Mouse (Mus musculus) forebrain, embryonic 16.5 days (tissue): ENCODE results near the gene B020004J07Rik. TPM values are rescaled to one million over a fixed set of nuclear protein-coding genes. Genes with fewer than 3 reads are reported as not detected.

Experiments
- polyA plus RNA-seq: library from polyadenylated mRNA; unstranded; fragments of >200 nt; fragmentation: Nextera tagmentation; extraction: Ambion mirVana; gene quantifications from 2 replicates; pipeline ENCODE4 v1.2.1, GENCODE M21; 2015

The B020004J07Rik gene
- polyA plus RNA-seq, 1 experiment from 2014 or later, result not detected

Other genes with a start within 250 kb of the B020004J07Rik start
- gene Leprot, start 196.3 kb downstream of the B020004J07Rik start, polyA plus RNA-seq, result 92.5 and 102 TPM in 2 replicates
- 4.9 TPM in 2 replicates for gene Lepr, start 126.6 kb downstream of the B020004J07Rik start, polyA plus RNA-seq
- not detected in 2 replicates for gene C130073F10Rik, start 49.8 kb upstream of the B020004J07Rik start, polyA plus RNA-seq
- not detected in 2 replicates for gene Gm12800, start 65.1 kb upstream of the B020004J07Rik start, polyA plus RNA-seq
- gene Gm12794, start 96.4 kb upstream of the B020004J07Rik start, polyA plus RNA-seq, result not detected in 2 replicates
- gene Gm12790, start 137.0 kb upstream of the B020004J07Rik start, polyA plus RNA-seq, result not detected in 2 replicates
- gene Gm12789, start 142.6 kb upstream of the B020004J07Rik start, polyA plus RNA-seq, result not detected in 2 replicates
- gene Pde4b, start 243.5 kb upstream of the B020004J07Rik start, polyA plus RNA-seq, result 29.3 and 32.1 TPM in 2 replicates